Mouse (Mus musculus) brown adipose tissue, adult 24 weeks (tissue): ENCODE results near the gene Klc4. TPM values are rescaled to one million over a fixed set of nuclear protein-coding genes. Genes with fewer than 3 reads are reported as not detected.

Experiments
- H3K27ac ChIP-seq: fragments of 200-500 bp; replicated peaks from 2 replicates; pipeline ENCODE4 v1.5.1; 2012; ENCODE audit warnings: low read depth, mild to moderate bottlenecking, low read length
- H3K4me1 ChIP-seq: fragments of 200-500 bp; 2 replicates; pipeline ENCODE4 v1.6.1; 2012; ENCODE audit warnings: low read length, mixed read lengths; ENCODE audit not compliant: control insufficient read depth, insufficient read depth, insufficient read length
- H3K4me3 ChIP-seq: fragments of 200-500 bp; 2 replicates; pipeline ENCODE4 v1.5.1; 2012; ENCODE audit warnings: low read depth, mild to moderate bottlenecking, low read length, moderate library complexity; ENCODE audit not compliant: insufficient read depth
- polyA plus RNA-seq: library from polyadenylated mRNA; stranded (reverse); fragments of >200 nt; gene quantifications from 2 replicates; pipeline ENCODE4 v1.2.4, GENCODE M21; 2012; ENCODE audit not compliant: missing spikeins, insufficient read depth, insufficient read length

The Klc4 gene
- polyA plus RNA-seq = 15.7 and 15.9 TPM in 2 replicates

DNA sequence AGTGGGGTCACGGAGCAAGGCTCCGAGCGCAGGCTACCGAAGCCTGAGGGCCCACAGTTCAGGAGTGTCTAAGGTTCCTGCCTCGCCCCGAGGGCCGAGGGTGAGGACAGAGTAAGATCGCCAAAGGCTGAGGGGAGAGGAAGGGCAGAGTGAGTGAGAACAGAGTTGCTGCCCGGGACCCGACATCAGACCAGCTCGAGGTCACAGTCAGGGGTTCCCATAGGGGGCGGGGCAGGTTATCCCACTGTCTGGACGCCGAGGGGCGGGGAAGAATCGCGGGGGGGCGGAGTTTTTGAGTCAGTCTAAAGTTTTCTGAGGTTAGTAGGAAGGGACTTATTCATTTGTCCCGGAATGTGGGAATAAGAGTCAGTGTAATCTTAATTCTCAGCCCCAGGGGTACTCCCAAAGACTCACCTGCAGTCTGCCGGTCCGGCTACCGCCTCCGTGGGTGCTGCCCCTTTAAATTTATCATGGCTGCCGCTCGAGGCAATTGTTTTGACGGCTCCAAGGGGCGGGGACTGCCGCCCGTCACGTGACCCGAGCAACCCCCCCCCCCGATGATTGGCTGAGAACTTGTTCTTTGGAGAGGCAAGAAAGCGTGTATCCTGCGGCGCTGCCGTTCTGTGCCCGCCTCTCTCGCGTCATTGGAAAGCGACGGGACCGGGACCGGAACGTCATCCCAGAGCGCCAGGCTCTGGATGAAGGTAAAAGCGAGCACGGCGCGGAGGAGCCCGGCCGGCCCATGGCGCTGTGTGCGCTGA, at the start of gene Klc4, which contains the start of gene Mrpl2:
TSS of gene Klc4 (minus strand) at position 462 of the 761 bp plus-strand sequence.
TSS of gene Mrpl2 (plus strand) at position 669 of the 761 bp plus-strand sequence.
- Histone ChIP-seq H3K4me1 (peaks cover 5% of the 10 kb centered on the region; the same call in 1 of the 2 replicates), H3K27ac (peak within 1 kb of the TSS; percentile 84), H3K4me3 (peak within 1 kb of the TSS; percentile 90)

DNA sequence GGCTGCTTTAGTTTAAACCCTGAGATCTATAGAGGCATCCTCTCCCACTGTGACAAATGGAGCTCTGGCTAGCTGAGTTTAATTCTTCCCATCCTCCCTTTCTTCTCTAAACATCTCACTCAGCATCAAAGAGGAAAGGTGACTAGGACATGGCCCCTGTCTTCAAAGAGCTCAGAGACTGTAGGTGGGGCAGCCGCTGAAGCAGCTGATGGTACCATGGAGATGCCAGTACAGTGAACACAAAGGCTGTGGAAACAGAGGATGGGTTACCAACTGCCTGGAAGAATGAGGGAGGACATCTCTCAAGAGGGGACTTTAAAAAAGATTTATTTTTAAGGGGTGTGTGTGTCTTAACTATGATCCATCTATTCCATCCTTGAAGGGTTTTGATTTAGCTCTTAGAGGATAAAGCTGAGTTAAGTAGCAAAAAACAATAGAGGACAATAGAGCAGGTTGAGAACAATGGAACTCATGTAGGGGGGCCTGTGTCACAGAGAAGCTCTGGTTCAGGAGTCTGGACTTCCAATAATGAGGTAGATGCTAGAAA, 48.8 kb upstream of the Klc4 start:
- Histone ChIP-seq H3K4me3 (no peak overlapping the region), H3K27ac (no peak overlapping the region), H3K4me1 (no peaks in the 10 kb centered on the region)

DNA sequence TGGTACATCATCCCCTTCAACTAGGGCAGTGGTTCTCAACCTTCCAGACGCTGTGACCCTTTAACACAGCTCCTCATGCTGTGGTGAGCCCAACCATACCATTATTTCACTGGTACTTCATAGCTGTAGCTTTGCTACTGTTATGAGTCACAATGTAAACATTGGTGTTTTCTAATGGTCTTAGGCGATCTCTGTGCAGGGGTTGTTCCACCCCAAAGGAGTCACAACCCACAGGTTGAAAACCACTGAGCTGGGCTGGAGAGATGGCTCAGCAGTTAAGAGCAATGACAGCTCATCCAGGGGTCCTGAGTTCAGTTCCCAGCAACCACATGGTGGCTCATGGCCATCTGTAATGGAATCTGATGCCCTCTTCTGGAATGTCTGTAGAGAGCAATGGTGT, 45.6 kb upstream of the Klc4 start:
- Histone ChIP-seq H3K27ac (no peak overlapping the region), H3K4me3 (no peak overlapping the region), H3K4me1 (no peaks in the 10 kb centered on the region)

DNA sequence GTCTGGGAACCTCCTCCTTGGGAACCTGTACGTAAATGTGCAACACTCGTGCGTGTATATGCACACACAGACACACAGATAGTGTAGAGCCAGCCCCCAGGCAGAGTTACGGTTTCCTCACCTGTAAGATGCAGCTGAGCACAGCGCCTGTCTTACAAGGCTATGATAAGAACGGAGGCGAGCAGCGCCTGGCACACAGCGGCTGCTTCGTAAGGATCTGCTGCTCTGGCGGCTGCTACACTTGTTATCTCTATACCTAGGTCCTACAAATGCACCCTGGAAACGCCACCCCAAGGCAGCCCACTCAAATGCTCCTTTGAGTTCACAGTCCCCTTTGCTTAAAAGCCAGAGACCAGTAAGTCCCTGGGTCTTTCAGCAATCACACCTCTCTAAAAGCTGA, 44.8 kb upstream of the Klc4 start:
- no peaks in the 10 kb centered on the region for H3K4me1 ChIP-seq
- H3K27ac ChIP-seq = no peak overlapping the region
- H3K4me3 ChIP-seq = no peak overlapping the region

DNA sequence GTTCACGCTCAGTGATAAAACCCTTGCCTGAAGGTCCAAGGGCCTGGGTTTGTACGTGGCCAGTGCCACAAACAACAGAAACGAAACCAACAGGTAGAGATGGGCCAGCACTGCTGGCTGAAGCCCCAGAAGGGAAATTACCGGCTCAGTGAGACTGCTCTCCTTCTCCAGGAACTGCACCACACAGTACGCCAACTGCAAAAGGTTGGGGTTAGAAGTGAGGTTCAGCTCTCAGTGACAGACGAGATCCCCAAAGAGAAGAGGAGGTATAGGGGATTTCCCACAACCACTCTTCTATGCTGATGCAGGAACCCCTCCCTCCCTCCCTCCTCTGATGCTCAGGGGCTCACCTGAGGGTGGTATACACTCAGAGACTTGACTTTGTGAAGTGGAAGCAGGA, 40.1 kb upstream of the Klc4 start:
- Histone ChIP-seq H3K27ac (no peak overlapping the region), H3K4me3 (no peak overlapping the region), H3K4me1 (peaks cover 4% of the 10 kb centered on the region; the same call in 1 of the 2 replicates)

DNA sequence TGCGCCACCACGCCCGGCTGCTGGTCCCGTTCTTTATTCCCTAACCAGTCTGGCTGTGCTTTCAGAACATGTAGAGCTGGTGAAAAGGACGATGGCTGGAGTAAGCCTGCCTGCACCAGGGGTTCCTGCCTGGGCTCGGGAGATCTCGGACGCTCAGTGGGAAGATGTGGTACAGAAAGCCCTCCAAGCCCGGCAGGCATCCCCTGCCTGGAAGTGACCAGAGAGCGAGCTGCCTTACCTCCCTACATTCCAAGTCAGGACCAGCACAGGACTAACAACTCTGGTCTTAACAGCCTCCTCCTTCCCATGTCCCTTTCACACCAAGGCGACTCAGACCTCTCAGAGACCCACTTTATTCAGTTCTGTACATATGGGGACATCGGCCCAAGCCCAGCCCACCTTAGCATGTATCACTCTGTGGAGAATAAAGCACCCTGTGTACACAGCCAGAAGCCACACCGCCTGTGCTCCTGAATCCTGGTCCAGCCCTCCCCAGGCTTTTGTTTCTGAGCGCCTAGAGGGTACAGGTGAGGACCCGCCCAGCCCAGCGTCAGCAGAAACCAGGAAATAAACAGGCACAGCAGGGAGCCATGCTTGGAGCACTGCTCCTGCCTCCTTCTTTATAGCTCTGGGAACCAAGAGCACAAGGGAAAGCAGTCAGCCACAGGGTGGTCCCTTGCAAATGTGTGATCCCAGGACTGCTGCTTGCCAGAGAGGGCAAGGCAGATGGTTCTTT, 37.0 kb upstream of the Klc4 start:
- Histone ChIP-seq H3K4me1 (peaks cover 4% of the 10 kb centered on the region; the same call in 1 of the 2 replicates), H3K27ac (no peak overlapping the region), H3K4me3 (no peak overlapping the region)

DNA sequence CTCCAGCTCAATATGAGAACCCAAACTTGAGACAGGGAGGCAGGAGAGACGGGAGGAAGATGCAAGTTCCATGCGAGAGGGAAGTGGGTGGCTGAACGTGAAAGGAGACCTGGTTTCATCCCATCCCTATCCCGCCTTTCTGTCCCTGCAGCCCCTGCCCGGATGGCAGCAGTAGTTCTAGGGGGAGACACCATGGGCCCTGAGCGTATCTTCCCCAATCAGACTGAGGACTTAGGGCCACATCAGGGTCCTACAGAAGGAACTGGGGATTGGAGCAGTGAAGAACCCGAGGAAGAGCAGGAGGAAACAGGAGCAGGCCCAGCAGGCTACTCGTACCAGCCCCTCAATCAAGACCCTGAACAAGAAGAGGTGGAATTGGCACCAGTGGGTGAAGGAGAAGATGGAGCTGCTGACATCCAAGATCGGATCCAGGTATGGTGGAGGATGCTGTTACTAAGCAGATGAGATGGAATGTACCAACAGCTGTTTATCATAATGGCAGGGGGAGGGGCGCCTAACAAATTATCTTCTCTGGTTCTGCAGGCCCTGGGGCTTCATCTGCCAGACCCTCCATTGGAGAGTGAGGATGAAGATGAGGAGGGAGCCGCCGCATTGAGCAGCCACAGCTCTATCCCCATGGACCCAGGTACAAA, 35.8 kb upstream of the Klc4 start:
- Histone ChIP-seq H3K4me3 (peak overlapping the region; percentile 68), H3K4me1 (peaks cover 4% of the 10 kb centered on the region; the same call in 1 of the 2 replicates), H3K27ac (peak overlapping the region; percentile 51)

DNA sequence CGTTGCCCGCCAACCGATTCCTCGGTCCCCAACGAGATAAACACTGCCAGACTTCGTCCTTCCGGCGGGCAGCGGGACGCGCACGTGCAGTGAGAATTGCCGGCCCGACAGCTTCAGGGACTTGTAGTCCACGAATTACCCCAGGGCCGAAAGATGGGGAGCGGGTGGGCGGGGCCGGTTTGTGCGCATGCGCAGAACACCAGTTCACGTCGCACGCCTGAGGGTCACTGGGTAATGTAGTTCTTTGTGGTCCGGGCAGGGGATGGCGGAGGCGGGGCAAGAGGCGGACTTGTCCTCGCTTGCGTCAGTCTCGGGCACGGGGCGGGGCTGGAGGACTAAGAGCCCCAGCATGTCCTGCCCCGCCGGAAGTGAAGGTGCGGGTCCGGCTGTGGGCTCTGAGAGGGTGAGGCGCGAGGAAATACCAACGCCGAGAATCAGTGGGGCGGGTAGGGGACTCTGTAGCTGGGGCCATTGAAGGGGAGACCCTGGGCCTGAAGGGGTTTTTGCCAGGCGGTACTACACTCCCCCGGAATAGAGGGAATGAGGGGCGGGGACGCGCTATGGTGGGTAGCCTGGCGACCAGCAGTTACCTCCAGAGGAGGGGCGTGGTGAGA, 35.0 kb upstream of the Klc4 start, which contains the start of gene Klhdc3:
TSS of gene Klhdc3 (minus strand) at position 155 of the 614 bp plus-strand sequence.
- Histone ChIP-seq H3K27ac (peak within 1 kb of the TSS; percentile 54), H3K4me3 (peak within 1 kb of the TSS; percentile 81), H3K4me1 (peaks cover 4% of the 10 kb centered on the region; the same call in 1 of the 2 replicates)

DNA sequence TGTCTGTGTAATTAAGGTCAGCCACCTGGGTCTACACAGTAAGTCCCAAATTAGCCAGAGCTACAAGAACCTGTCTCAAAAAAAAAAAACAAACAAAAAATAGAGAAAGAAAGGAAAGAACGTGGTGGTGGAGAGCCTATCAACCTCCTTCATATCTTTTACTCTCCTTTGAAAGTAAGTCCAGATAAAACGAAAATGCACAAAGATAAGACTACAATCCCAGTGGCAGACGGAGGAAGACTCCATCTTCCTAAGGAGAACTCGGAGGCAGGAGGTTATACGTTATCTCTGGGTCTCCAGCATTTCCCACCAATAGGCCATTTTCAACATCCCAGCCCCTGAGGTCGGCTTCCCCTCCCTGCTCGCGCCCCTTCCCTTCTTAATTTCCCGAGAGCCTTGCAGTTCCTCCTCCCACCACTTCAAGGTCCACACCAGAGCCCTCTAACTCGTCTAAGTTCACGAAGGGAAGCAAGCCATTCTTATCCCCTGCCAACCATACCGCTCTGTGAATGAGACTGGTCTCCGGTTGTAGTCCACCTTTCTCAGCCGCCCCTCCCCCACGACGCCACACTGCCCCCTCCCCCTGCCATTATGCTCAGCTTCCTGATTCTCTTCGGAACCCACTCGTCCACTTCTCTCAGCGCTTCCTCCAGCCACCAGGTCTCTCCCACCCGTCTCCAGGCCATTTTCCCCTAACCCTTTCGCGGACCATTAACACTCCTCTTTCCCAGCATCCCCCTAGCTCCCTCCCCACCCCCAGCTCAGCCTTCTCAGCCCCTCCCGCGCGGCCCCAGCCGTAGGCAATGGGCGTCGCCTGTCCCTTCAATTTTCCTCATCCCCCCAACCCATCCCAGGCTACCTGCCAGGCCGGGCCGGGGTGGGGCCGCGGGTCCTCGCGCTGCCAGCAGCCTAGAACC, 34.3 kb upstream of the Klc4 start:
- Histone ChIP-seq H3K4me1 (peaks cover 4% of the 10 kb centered on the region; the same call in 1 of the 2 replicates), H3K4me3 (peak overlapping the region; percentile 81), H3K27ac (peak overlapping the region; percentile 54; the same call in 1 of the 2 replicates)

DNA sequence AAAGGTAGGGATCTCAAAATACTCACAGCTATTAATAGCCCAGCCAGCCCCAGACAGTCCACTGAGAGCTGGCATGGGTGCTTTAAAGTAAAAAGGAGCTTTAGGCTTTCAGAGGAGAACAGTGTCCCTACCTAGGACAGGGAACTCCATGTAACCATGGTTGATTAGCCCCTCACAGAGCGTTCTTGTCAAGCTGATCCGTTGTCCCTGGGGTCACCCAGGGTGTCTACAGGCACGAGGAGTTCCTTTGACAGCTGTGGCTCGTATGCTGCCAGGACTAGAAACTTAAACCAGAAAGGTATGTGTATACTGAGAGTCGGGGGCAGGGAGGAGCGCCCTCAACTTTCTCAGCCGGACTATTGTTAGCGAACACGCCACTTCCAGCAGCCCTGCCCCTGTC, 33.1 kb upstream of the Klc4 start:
- Histone ChIP-seq H3K4me3 (peak overlapping the region; percentile 81; the same call in 1 of the 2 replicates), H3K4me1 (peaks cover 4% of the 10 kb centered on the region; the same call in 1 of the 2 replicates), H3K27ac (no peak overlapping the region)

DNA sequence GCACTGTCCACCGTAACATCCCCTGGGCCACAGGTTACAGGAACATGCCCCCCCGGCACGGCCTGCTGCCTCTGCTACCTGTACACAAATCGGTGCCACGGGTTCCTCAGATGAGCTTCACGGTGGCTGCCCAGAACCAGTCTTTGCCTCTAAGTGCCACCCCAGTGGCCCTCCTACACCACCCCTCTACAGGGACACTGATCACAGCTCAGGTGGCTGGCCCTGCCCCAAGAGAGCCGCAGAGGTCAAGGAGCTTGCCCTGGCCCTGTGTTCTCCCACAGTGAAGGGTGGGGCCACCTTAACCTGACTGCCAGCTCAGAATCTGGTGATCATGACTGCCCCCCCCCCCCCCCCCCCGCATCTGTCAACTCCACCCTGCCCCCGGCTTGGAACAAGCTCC, 32.6 kb upstream of the Klc4 start, which contains the start of gene Mea1:
TSS of gene Mea1 (plus strand) at position 378 of the 400 bp plus-strand sequence.
- H3K4me1 ChIP-seq = peaks cover 4% of the 10 kb centered on the region; the same call in 1 of the 2 replicates
- H3K4me3 ChIP-seq = peak within 1 kb of the TSS; percentile 81
- no peak within 1 kb of the TSS for H3K27ac ChIP-seq

DNA sequence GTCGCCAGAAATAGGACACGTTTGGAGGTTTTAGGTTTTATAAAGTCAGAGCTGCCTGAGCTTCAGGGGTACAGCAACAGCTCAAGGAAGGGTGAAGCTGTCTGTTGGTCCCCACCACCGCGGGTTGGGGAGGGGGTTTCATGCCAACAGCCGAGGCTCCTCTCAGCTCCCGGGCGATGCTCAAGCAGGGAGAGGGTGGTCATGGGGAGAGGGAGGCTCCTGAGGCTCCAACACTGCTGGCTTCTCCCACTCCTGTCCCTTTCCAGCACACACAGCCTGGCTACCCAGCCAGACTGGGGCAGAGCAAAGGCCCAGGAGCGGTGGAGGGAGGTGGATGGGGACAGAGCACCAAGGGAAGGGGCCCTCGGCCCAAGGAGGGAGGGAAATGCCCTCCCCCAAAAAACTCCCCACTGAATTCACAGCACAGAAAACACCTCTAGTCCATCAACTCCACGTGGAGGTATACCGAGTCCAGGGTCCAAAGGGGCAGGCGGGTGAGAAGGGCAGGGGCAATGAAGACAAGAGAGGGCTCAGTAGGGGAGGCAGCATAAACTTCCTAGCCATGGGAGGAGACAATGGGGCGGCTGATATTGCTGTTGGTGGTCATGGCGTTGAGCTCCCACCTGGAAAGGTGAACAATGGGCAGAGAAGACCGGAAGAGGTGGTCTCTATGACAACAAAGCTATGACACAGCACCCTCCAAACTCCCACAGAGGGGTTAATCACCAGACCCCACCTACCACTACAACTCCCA, 28.9 kb upstream of the Klc4 start:
- Histone ChIP-seq H3K4me3 (peak overlapping the region; percentile 40), H3K4me1 (no peaks in the 10 kb centered on the region), H3K27ac (no peak overlapping the region)
